Mouse (Mus musculus) midbrain, postnatal 0 days (tissue): ENCODE results near the gene Ppfibp2. TPM values are rescaled to one million over a fixed set of nuclear protein-coding genes. Genes with fewer than 3 reads are reported as not detected.

ENCODE experiments used
- ATAC-seq: fragments of 200-750 bp; cut with Nextera tagmentation; 2 replicates; pipeline ENCODE4 v1.8.0; 2017; ENCODE audit warnings: moderate number of reproducible peaks, mild to moderate bottlenecking, moderate TSS enrichment, moderate library complexity; ENCODE audit not compliant: low FRiP score
- DNase-seq: peaks from one replicate; pipeline ENCODE4 v3.0.0-alpha.2; 2015; ENCODE audit warnings: low spot score
- H3K27ac ChIP-seq: fragments of 300-500 bp; sonication (generic); 2 replicates; pipeline ENCODE4 v1.5.1; 2014; ENCODE audit warnings: low read depth, mild to moderate bottlenecking, low read length, mixed read lengths
- H3K27me3 ChIP-seq: fragments of 300-500 bp; sonication (generic); 2 replicates; pipeline ENCODE4 v1.6.1; 2014; ENCODE audit warnings: low read length, control low read depth, mixed read lengths; ENCODE audit not compliant: insufficient read depth
- H3K36me3 ChIP-seq: fragments of 300-500 bp; sonication (generic); 2 replicates; pipeline ENCODE4 v1.6.1; 2014; ENCODE audit warnings: low read length, control low read depth, mixed read lengths; ENCODE audit not compliant: insufficient read depth
- H3K4me1 ChIP-seq: fragments of 300-500 bp; sonication (generic); 2 replicates; pipeline ENCODE4 v1.6.1; 2014; ENCODE audit warnings: mild to moderate bottlenecking, control low read depth, antibody characterized with exemption, low read length, mixed read lengths; ENCODE audit not compliant: insufficient read depth
- H3K4me2 ChIP-seq: fragments of 300-500 bp; sonication (generic); 2 replicates; pipeline ENCODE4 v1.6.1; 2014; ENCODE audit warnings: low read depth, mild to moderate bottlenecking, low read length, mixed read lengths; ENCODE audit not compliant: poor library complexity, severe bottlenecking
- H3K4me3 ChIP-seq: fragments of 300-500 bp; sonication (generic); 2 replicates; pipeline ENCODE4 v1.5.1; 2014; ENCODE audit warnings: low read depth, mild to moderate bottlenecking, low read length, moderate library complexity
- H3K9ac ChIP-seq: fragments of 300-500 bp; sonication (generic); replicated peaks from 2 replicates; pipeline ENCODE4 v1.6.1; 2014; ENCODE audit warnings: mild to moderate bottlenecking, low read length, moderate library complexity, mixed read lengths; ENCODE audit not compliant: poor library complexity, severe bottlenecking
- H3K9me3 ChIP-seq: fragments of 300-500 bp; sonication (generic); 2 replicates; pipeline ENCODE4 v1.6.1; 2016; ENCODE audit warnings: low read length, control low read depth
- CTCF ChIP-seq: IDR thresholded peaks from 2 replicates; pipeline ENCODE4 v1.5.1; 2016; ENCODE audit warnings: antibody characterized with exemption, mild to moderate bottlenecking
- WGBS: fragments of 180-500 bp; shearing (Covaris S2); extraction: QIAGEN DNeasy Blood & Tissue Kit; methylation state at CpG from one replicate; pipeline ENCODE4 v1.1.7; 2014; 5-methylcytosine and 5-hydroxymethylcytosine counted together
- polyA plus RNA-seq: library from polyadenylated mRNA; unstranded; fragments of >200 nt; fragmentation: Nextera tagmentation; extraction: Ambion mirVana; gene quantifications from 2 replicates; pipeline ENCODE4 v1.2.1, GENCODE M21; 2015
- total RNA-seq: library from RNA; depleted of rRNA; stranded (reverse); fragments of >200 nt; gene quantifications from 2 replicates; pipeline ENCODE4 v1.2.3, GENCODE M21; 2014

The Ppfibp2 gene
- total and polyA plus RNA-seq, 2 experiments from 2014 or later: 1.2 to 2.6 TPM

DNA sequence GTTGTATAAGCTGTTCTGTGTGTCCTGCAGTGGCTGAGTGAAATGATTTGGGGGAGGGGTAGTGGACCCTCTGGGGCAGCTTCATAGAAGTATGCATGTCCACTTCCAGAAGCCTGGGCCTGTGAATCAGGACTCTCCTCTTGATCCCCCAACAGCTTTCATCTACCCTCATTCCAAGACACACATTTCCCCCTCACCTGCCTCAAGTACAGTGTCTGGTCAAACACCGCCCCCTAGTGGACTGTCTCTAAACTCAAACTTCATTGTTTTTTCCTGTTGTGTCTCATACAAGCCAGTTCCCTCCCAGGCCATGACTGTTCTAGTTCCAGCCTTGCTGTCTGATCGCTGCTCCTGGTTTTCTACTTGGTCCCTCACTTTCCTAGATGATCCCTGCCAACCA, 152.9 kb downstream of the Ppfibp2 start:
- Histone ChIP-seq H3K36me3 (no peaks in the 10 kb centered on the region), H3K27me3 (no peaks in the 10 kb centered on the region), H3K4me1 (no peaks in the 10 kb centered on the region), H3K4me3 (no peak overlapping the region), H3K4me2 (no peak overlapping the region), H3K27ac (no peak overlapping the region), H3K9me3 (no peaks in the 10 kb centered on the region), H3K9ac (no peak overlapping the region)
- peak; percentile 80 for TF ChIP-seq CTCF
- DNase-seq: peak; percentile 65
- ATAC-seq: no peak
- WGBS: 19% methylated on average over 2 of the region's 2 CpGs

GRCm38 (mm10) chr7:107749270-107749669, 154.3 kb downstream of the Ppfibp2 start:
- H3K36me3 ChIP-seq: no peaks in the 10 kb centered on the region
- H3K27ac ChIP-seq: no peak overlapping the region
- TF ChIP-seq CTCF: peak; percentile 88
- no peak overlapping the region for H3K4me2 ChIP-seq
- H3K9me3 ChIP-seq: no peaks in the 10 kb centered on the region
- no peak overlapping the region for H3K9ac ChIP-seq
- no peak overlapping the region for H3K4me3 ChIP-seq
- no peaks in the 10 kb centered on the region for H3K4me1 ChIP-seq
- DNase-seq (peak; percentile 75), ATAC-seq (peak; percentile 50; the same call in 1 of the 2 replicates)
- WGBS: 1% methylated on average over 3 of the region's 3 CpGs
- H3K27me3 ChIP-seq: no peaks in the 10 kb centered on the region

GRCm38 (mm10) chr7:107749721-107750120, 154.7 kb downstream of the Ppfibp2 start:
- no peak for TF ChIP-seq CTCF
- Histone ChIP-seq H3K27me3 (no peaks in the 10 kb centered on the region), H3K9ac (0 out of 2 replicates have a peak overlapping the region, but pooled peaks have one; percentile 3), H3K27ac (no peak overlapping the region), H3K9me3 (no peaks in the 10 kb centered on the region), H3K4me3 (no peak overlapping the region), H3K4me2 (no peak overlapping the region), H3K4me1 (no peaks in the 10 kb centered on the region), H3K36me3 (no peaks in the 10 kb centered on the region)
- DNase-seq: no peak
- no peak for ATAC-seq
- WGBS: 97% methylated on average over 4 of the region's 4 CpGs

DNA sequence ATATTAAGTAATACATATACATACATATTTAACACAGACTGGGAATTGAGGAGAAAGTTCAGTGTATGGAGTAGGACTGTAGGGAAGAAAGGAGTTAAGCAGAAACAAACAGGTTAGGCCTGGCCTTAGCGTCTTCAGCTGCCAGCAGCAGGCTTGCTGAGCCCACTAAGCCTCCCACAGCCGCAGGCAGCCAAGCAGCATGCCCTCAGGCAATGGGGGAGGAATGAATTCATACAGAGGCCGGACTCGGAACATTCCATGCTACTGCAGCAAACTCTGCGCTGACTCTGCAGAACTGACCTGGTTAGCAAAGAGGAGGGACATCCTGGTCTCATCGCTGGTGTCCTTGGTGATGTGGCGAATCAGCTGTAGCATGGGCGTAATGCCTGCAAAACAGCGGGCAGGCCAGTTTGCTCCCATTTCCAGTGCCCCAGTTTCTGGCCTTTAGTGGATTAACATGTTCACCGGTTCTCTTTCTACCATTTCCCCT, 157.1 kb downstream of the Ppfibp2 start:
- no peak overlapping the region for H3K27ac ChIP-seq
- H3K36me3 ChIP-seq: no peaks in the 10 kb centered on the region
- 72% methylated on average over 10 of the region's 10 CpGs for WGBS
- no peak overlapping the region for H3K4me3 ChIP-seq
- H3K9ac ChIP-seq: no peak overlapping the region
- no peak for TF ChIP-seq CTCF
- no peaks in the 10 kb centered on the region for H3K27me3 ChIP-seq
- H3K4me1 ChIP-seq: no peaks in the 10 kb centered on the region
- H3K4me2 ChIP-seq: no peak overlapping the region
- no peak for DNase-seq
- no peak for ATAC-seq
- no peaks in the 10 kb centered on the region for H3K9me3 ChIP-seq

- TF ChIP-seq CTCF: no peak
- no peaks in the 10 kb centered on the region for H3K36me3 ChIP-seq
- no peak overlapping the region for H3K4me2 ChIP-seq
- DNase-seq (no peak), ATAC-seq (no peak)
- no peaks in the 10 kb centered on the region for H3K27me3 ChIP-seq
- 75% methylated on average over 3 of the region's 3 CpGs for WGBS
- no peaks in the 10 kb centered on the region for H3K4me1 ChIP-seq
- no peak overlapping the region for H3K4me3 ChIP-seq
- no peaks in the 10 kb centered on the region for H3K9me3 ChIP-seq
- no peak overlapping the region for H3K27ac ChIP-seq
- H3K9ac ChIP-seq: no peak overlapping the region
Observed at GRCm38 (mm10) chr7:107755905-107756304, 160.9 kb downstream of the Ppfibp2 start.

DNA sequence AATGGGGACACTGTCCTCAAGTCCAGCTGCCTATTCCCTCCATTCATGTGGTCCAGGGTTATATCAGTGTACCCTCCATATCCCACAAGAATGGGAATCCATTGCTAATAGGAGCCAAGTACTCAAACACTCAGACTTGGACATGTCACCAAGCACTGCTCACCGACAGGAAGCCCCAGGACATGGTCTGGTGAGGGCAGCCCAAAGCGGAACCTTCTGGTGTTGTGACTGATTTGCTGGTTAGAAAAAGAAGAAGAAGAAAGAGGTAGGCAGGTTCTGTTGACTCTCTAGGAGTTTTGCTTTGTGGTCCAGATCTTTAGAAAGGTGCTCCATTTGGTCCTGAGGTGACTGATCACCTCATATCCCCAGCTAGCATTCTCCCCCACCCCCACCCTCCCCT, 161.7 kb downstream of the Ppfibp2 start:
- 96% methylated on average over 2 of the region's 2 CpGs for WGBS
- H3K9ac ChIP-seq: no peak overlapping the region
- no peak overlapping the region for H3K4me3 ChIP-seq
- no peak for ATAC-seq
- no peak overlapping the region for H3K27ac ChIP-seq
- H3K27me3 ChIP-seq: no peaks in the 10 kb centered on the region
- no peak overlapping the region for H3K4me2 ChIP-seq
- H3K9me3 ChIP-seq: no peaks in the 10 kb centered on the region
- no peak for TF ChIP-seq CTCF
- no peaks in the 10 kb centered on the region for H3K4me1 ChIP-seq
- H3K36me3 ChIP-seq: no peaks in the 10 kb centered on the region
- no peak for DNase-seq
